Mouse (Mus musculus) spleen, embryonic (tissue): Measurements from ENCODE around the gene Ptpro.

Experiments used
- CTCF ChIA-PET: fragments of 350-600 bp; sonication (Branson Sonifier 250); formaldehyde crosslinking; loops from one replicate; lab custom pipeline; 2022; lab: Charles Lee

Gene Ptpro

DNA sequence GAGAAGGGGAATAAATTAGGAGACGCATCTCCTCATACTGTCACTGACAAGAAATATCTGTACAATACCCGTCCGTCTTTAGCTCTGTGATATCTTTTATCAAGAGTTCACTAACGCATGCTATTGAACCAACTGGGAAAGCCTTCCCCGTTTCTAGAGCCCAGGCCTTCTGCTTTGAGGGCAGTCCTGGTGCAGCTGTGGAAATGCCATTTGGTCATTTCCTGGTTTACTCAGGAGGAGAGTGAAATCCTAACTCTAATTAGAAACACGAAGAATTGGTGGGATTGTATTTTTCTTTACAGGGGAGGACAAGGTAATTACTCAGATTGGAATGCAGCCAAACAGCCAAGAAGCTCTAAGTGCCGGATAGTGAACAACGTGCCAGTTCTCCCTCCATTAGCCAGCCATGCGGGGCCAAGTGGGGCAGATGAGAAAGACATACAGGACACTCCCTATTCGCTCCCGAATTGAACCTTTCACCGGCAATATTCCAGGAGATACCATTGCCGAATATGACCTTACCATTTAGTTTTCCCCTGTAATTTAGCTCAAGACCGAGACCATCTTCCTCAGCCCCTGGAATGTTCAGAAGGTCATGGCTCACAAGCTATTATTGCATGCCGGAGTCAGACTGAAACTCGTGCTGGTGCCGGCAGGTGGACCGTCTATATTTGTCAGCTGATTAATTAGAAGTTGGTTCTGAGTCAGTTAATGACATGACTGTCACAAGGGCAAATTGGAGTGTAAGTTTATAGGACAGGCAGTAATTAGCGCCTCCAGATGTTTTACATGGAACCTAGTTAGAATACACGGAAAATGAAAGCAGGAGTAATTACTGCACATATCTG is 43.1 kb downstream of the Ptpro start:
- CTCF ChIA-PET: no interaction called here

- CTCF ChIA-PET: no interaction called here
These were observed 50.4 kb downstream of the Ptpro start for GRCm38 (mm10) chr6:137302561-137302960.

DNA sequence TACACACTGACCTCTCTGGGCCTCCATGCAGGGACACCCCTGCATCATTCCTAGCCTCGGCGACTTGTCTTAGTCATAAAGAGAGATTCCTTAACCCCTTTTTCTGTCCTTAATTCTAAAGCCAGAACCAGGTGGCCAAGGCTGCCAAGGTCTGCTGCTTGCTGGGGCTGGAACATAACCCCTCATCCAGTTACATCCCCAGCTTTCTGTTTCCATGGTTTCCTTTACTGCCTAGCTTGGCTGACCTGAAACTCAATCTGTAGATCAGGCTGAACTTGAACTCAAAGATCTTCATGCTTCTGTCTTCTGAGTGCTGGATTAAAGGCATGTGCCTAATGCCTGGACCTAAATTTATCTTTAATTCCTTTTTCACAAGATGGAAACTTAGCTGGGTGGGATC is 51.7 kb downstream of the Ptpro start:
- CTCF ChIA-PET: no interaction called here

DNA sequence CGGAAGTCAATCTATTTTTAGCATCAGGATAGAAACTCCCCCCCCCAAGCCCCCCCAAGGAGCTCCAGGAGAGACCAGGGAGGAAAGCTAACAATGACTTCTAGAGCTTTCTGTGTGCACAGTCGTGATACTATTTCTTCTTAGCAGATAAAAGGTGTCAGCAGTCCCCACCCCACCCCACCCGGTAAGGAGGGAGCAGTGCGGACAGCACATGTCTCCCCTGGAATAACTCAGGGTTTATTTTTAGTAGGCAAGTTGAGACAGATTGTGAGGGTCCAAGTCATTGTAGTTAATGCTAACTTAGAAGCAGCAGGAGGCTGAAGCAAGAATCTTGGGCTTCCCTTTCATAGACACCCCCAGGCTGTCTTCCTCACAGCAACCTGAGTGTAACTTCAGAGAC is 63.1 kb downstream of the Ptpro start:
- CTCF ChIA-PET: no interaction called here

- CTCF ChIA-PET: no interaction called here
These were observed 64.2 kb downstream of the Ptpro start for GRCm38 (mm10) chr6:137316358-137316757.

DNA sequence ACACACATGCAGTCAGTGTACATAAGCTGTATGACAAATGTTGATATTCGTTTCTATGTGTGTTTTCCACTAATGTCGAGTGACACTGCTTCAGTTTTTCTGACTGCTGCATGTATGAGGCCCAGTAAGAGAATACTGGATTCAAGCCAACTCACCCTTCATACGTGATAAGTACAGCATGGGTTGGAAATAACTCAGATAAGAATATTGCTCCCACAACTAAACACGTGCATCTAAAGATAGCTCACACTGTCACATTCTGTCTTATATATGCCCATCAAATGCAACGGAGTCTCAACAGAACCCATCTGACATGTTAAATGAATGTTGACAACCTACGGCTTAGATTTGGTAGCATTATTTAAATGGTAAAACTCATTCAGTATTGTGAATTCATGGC is 65.4 kb downstream of the Ptpro start:
- CTCF ChIA-PET: no interaction called here

DNA sequence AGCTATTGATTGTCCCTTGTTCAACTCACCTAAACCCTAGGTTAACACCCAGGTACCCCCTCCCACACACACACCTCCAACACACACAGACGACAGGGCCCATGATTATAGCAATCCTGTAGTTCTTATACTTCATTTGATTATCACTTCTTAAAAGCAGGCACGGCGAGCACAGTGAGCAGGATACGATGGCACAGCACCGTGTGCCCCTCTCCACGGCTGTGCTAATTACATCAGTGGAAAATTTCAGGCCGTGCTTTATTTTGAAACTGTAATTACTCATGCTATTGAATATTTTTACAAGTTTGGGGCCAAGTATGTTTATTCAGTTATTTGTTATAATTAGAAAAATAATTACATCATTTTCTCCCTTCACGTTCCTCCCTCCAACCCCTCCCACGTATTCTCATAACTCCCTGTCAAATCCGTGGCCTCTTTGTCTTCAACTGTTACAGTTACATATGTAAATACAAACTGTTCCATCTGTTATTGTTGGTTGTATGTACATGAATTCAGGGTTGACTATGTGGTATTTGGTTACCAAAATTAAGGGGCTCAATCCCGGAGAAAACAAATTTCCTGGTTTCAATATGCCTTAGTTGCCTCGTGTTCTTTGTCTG is 66.2 kb downstream of the Ptpro start:
- CTCF ChIA-PET: no interaction called here

GRCm38 (mm10) chr6:137319658-137320057 is 67.5 kb downstream of the Ptpro start:
- CTCF ChIA-PET: no interaction called here

DNA sequence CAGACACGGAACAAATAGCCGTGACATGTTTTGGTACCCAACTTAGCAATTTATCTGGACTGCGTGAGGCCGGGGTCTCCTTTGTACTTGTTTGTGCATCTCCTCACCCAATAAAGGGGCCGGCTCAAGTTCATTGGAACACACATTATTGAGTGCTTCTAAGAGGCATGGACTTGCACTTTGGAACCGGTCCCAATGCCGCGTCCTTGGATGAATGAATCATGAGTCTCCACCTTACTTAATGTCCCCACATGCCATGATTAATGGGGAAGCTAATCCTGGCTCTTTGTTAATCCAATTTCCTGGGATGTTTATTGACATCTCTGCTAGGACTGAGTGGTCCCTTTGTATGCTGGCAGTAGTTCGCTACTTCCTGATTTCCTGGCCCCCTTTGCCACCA is 75.6 kb downstream of the Ptpro start:
- CTCF ChIA-PET: no interaction called here

DNA sequence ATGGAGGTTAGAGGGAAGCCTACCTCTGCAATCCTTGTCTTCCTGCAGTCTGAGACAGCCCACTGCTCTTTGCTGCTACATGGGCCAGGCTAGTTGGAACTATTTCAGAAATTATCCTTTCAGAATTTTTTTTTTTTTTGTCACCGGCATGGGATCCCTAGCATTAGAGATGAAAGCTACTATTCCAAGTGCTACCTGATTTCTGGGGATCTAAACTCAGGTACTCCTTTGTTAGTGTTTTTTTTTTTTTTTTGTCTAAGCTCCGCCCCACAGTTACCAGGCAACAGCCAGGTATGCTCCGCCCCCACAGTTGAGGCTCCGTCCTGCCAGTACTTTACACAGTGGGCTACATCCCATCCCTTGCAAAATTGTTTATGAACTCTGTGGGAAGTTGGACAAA is 76.1 kb downstream of the Ptpro start:
- CTCF ChIA-PET: no interaction called here

GRCm38 (mm10) chr6:137330782-137331181 is 78.7 kb downstream of the Ptpro start:
- CTCF ChIA-PET: interaction anchor here (0.6 kb wide), 1 partner anchor 401 kb away, joined by 5 read pairs; no protein-coding TSS in a partner anchor

DNA sequence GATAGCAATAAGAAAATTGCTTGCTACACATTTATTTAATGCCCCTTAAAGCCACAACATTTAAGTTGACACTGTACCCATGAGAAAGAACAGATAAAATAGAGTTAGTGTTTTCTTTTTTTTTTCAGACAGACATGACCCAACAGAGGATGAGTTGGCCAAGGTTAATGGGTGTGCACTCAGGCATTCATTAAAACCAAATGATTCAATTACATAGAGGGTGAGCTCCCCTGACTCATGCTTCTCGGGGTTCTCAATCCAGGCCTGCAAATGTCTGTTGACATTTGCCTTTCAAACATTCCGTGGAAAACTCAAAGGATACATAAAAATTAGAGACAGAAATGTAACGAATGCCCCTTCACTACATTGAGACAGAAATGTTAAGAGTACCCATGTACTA is 79.7 kb downstream of the Ptpro start:
- CTCF ChIA-PET: no interaction called here

GRCm38 (mm10) chr6:137339071-137339470 is 87.0 kb downstream of the Ptpro start:
- CTCF ChIA-PET: no interaction called here

GRCm38 (mm10) chr6:137343688-137344441 is 91.7 kb downstream of the Ptpro start:
- CTCF ChIA-PET: no interaction called here

- CTCF ChIA-PET: no interaction called here
These were observed 108.0 kb downstream of the Ptpro start for GRCm38 (mm10) chr6:137360166-137360565.

- CTCF ChIA-PET: no interaction called here
These were observed 110.1 kb downstream of the Ptpro start for GRCm38 (mm10) chr6:137362216-137362615.

GRCm38 (mm10) chr6:137364681-137365080 is 112.6 kb downstream of the Ptpro start:
- CTCF ChIA-PET: no interaction called here

GRCm38 (mm10) chr6:137365637-137366036 is 113.5 kb downstream of the Ptpro start:
- CTCF ChIA-PET: no interaction called here

DNA sequence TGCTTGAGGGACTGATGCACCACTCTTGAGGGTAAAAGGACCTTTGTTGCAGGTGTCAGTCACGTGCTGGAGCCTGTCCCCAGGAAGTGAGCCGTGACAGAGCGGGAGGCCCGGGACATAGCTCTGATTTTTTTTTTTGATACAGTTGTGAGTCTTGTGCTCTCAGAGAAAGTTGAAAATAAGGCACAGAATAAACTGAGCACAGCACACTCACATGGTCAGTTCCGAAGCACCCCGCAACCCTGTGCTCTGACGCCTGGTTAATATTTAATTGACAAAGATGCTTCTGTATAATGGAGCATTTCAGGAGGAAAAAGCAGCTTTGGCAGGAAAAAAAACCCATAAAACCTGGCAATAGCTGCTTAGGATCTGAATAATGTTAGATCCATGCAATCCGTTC is 118.6 kb downstream of the Ptpro start:
- CTCF ChIA-PET: no interaction called here

DNA sequence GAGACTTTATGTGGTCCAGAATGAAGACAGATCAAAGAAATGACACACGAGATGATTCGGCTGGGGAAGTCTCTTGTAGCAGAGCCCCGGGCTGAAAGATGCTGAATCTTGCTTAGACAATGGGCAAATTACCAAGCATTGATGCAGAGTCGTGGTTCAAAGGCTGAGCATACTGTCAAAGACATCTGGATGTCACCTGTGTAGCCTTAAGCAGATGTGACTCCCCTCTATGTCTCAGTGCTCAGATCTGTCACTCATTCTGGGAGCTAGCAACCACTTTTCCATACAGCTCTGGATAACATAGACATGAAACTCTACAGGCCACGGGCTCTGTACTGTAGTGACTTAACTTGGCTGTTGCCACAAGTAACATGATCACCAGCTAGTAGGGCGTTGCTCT is 119.3 kb downstream of the Ptpro start:
- CTCF ChIA-PET: no interaction called here

- CTCF ChIA-PET: no interaction called here
These were observed 121.8 kb downstream of the Ptpro start for GRCm38 (mm10) chr6:137373920-137374319.

DNA sequence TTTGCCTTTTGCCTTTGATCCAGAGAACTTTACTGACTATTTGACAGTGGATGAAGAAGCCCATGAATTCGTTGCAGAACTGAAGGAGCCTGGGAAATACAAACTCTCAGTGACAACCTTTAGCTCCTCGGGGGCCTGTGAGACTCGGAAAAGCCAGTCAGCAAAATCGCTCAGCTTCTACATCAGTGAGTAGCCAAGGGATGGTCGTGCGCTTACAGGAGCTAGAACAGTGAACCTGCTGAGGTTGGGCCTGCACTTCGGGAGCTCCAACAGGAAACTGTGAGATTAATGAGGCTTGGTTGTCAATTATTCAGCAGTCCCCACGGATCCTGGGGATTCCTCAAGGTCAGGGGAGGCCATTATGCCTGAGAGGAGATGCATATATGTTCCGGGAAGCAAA is 130.4 kb downstream of the Ptpro start:
- CTCF ChIA-PET: no interaction called here

DNA sequence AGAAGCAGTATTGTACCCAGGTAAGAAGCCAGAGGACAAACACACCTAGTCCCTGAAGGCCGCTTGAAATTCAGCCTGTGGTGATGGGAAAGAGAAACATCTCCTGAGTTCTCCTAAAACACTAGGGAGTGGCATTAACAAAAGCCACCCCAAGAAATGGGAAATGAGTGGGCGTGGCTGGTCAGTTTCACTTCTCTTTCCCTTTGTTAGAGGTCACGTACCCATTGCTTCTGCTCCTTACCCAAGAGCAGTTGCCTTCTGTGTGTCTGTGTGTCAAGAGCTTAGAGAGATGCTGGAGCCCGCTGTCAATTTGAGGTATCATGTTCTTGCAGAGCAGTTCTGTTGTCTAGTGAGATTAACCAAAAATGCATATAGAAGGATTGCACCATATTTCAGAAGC is 134.2 kb downstream of the Ptpro start:
- CTCF ChIA-PET: no interaction called here
